Mouse (Mus musculus): ENCODE results near the gene Styxl1.

- TF ChIP-seq CTCF (IDR thresholded peaks at IDR 0.05; ENCODE audit: insufficient read depth, low read length) (no peak), POLR2A (IDR thresholded peaks at IDR 0.05; ENCODE audit: borderline replicate concordance, extremely low read depth, low read depth, low read length) (no peak)
These were observed 1.6 kb downstream of the Styxl1 start for GRCm38 (mm10) chr5:135776546-135776945.

All from lung, adult 2 months (tissue).